Mouse (Mus musculus) kidney, embryonic 16.5 days (tissue): Measurements from ENCODE around the gene Pitpnm2. TPM values are rescaled to one million over a fixed set of nuclear protein-coding genes. Genes with fewer than 3 reads are reported as not detected.

Experiments
- ATAC-seq: fragments of 200-750 bp; cut with Nextera tagmentation; 2 replicates; pipeline ENCODE4 v1.8.0; 2017; ENCODE audit warnings: moderate TSS enrichment; ENCODE audit not compliant: low FRiP score, low TSS enrichment
- H3K27ac ChIP-seq: fragments of 300-500 bp; sonication (generic); 2 replicates; pipeline ENCODE4 v1.5.1; 2014; ENCODE audit warnings: low read length
- H3K27me3 ChIP-seq: fragments of 300-500 bp; sonication (generic); 2 replicates; pipeline ENCODE4 v1.6.1; 2014; ENCODE audit warnings: low read length, control low read depth, mixed read lengths; ENCODE audit not compliant: insufficient read depth
- H3K36me3 ChIP-seq: fragments of 300-500 bp; sonication (generic); 2 replicates; pipeline ENCODE4 v1.6.1; 2014; ENCODE audit warnings: low read length, control low read depth, mixed read lengths; ENCODE audit not compliant: insufficient read depth
- H3K4me1 ChIP-seq: fragments of 300-500 bp; sonication (generic); 2 replicates; pipeline ENCODE4 v1.6.1; 2014; ENCODE audit warnings: low read length, control low read depth, mixed read lengths; ENCODE audit not compliant: insufficient read depth
- H3K4me2 ChIP-seq: fragments of 300-500 bp; sonication (generic); replicated peaks from 2 replicates; pipeline ENCODE4 v1.6.1; 2014; ENCODE audit warnings: low read depth, low read length
- H3K4me3 ChIP-seq: fragments of 300-500 bp; sonication (generic); 2 replicates; pipeline ENCODE4 v1.5.1; 2014; ENCODE audit warnings: mild to moderate bottlenecking, low read length
- H3K9ac ChIP-seq: fragments of 300-500 bp; sonication (generic); replicated peaks from 2 replicates; pipeline ENCODE4 v1.6.1; 2014; ENCODE audit warnings: low read length
- H3K9me3 ChIP-seq: fragments of 300-500 bp; sonication (generic); 2 replicates; pipeline ENCODE4 v1.6.1; 2016; ENCODE audit warnings: low read length, control low read depth
- WGBS: fragments of 180-500 bp; shearing (Covaris S2); extraction: QIAGEN DNeasy Blood & Tissue Kit; methylation state at CpG from one replicate; pipeline ENCODE4 v1.1.7; 2014; 5-methylcytosine and 5-hydroxymethylcytosine counted together
- polyA plus RNA-seq: library from polyadenylated mRNA; unstranded; fragments of >200 nt; fragmentation: Nextera tagmentation; extraction: Ambion mirVana; gene quantifications from 2 replicates; pipeline ENCODE4 v1.2.1, GENCODE M21; 2015

The Pitpnm2 gene
- polyA plus RNA-seq, 1 experiment from 2014 or later, result 4.1 TPM

DNA sequence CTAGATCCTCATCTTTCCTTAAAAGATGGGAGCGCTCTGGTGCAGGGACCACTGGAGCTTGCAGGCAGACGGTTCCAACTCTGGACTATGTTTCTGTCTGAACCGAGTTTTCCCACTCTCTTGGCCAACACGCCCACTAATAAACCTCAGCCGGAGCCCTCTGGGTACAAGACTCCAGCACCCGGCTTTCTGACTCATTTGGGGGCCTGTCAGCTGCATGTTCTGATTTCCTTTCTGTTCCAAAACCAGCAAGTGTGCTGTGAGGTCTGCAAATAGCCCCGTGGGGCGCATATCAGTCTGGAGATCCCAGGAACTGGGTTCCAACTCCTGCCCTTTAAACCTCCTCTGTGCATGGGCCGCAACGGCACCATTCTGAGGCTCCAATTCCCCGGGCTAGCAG lies 86.1 kb downstream of the Pitpnm2 start:
- Histone ChIP-seq H3K9me3 (no peaks in the 10 kb centered on the region), H3K27me3 (no peaks in the 10 kb centered on the region), H3K4me2 (no peak overlapping the region), H3K36me3 (no peaks in the 10 kb centered on the region), H3K27ac (no peak overlapping the region), H3K4me1 (peaks cover 41% of the 10 kb centered on the region), H3K4me3 (no peak overlapping the region), H3K9ac (no peak overlapping the region)
- ATAC-seq, result no peak
- 75% methylated on average over 11 of the region's 11 CpGs for WGBS

DNA sequence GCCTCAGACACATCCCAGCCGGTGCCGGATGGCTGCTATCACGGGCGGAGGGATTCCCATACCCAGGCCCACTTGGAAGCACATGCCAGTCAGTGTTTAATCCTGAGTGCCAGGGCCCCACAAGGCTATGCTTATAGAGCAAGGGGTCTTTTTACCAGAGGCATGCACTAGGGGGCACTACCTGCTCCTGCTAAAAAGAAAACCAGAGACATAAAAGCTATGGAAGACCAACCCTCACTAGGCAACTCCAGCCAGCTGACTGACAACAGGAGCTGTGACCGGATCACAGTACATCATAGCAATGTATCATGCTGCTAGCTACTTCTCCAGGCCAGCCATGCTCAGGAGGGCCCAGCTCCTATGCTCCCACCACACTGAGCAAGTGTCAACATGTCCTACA lies 87.0 kb downstream of the Pitpnm2 start:
- H3K27ac ChIP-seq, result no peak overlapping the region
- H3K9me3 ChIP-seq, result no peaks in the 10 kb centered on the region
- H3K27me3 ChIP-seq, result no peaks in the 10 kb centered on the region
- H3K4me3 ChIP-seq, result no peak overlapping the region
- no peak overlapping the region for H3K9ac ChIP-seq
- no peak overlapping the region for H3K4me2 ChIP-seq
- 57% methylated on average over 5 of the region's 5 CpGs for WGBS
- peaks cover 36% of the 10 kb centered on the region for H3K4me1 ChIP-seq
- 0 out of 2 replicates have a peak, but pooled peaks have one; percentile 14 for ATAC-seq
- no peaks in the 10 kb centered on the region for H3K36me3 ChIP-seq

DNA sequence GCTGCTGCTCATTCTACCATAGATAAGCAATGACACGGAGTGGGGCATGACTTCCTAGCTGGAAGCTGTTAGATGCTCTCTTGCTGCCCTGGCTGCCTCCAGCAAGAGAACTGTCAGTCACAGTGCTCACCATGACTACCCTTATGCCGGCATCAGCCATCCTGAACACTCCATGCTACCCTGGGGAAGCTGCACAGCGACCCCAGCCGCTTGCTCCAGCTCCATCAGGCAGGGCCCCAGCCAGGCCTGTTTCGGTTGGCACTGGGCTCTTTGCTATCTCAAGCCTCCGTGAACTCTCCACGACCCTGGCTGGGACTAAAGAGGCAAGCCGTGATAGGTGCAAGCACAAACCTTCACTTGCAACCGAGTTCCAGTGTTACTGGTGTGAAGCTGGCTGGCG lies 87.7 kb downstream of the Pitpnm2 start:
- Histone ChIP-seq H3K27me3 (no peaks in the 10 kb centered on the region), H3K9ac (no peak overlapping the region), H3K27ac (no peak overlapping the region), H3K4me3 (no peak overlapping the region), H3K9me3 (no peaks in the 10 kb centered on the region), H3K36me3 (no peaks in the 10 kb centered on the region), H3K4me1 (peaks cover 29% of the 10 kb centered on the region), H3K4me2 (no peak overlapping the region)
- ATAC-seq, result no peak
- WGBS, result 60% methylated on average over 10 of the region's 10 CpGs

DNA sequence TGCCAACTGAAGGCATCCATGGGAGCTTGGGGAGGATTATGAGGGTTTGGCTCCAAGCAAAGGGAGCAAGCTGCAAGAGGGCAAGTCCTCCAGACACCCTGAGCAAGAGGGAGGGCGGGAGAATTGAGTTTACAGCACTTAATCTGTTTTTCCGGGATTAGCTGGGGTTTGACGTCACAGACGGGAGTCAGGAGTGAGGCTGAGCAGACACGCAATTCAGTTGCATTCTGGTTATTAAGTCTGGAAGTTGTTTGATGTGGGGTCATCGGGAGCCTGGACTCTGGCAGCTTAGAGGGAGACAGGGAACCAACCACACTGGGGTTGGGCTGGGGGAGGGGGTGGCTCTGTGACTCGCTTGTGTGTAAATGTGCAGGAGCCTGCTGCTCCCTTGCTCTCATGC lies 90.1 kb downstream of the Pitpnm2 start:
- Histone ChIP-seq H3K9me3 (no peaks in the 10 kb centered on the region), H3K27ac (no peak overlapping the region), H3K4me2 (no peak overlapping the region), H3K36me3 (no peaks in the 10 kb centered on the region), H3K27me3 (no peaks in the 10 kb centered on the region), H3K4me1 (peaks cover 9% of the 10 kb centered on the region; the same call in 1 of the 2 replicates), H3K9ac (no peak overlapping the region), H3K4me3 (no peak overlapping the region)
- no peak for ATAC-seq
- 37% methylated on average over 7 of the region's 7 CpGs for WGBS

DNA sequence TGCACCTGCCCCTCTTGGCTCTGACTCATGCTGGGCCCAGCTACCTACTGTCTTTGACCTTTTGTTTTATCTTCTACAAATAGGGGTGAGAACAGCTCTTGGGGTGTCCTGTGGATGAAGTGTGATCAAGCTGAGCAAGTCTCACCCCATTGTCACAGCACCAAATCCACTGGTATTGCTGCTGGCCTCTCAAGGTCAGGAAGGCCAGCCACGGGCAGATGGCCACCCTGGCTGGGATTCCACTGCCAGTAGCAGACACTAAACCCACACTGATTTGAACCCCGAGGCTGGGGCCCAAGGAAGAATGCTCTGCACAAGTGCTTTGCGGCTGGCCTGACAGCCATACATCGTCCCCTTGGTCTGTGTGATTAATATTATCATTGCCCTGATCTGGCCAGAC lies 91.3 kb downstream of the Pitpnm2 start:
- ATAC-seq, result no peak
- no peak overlapping the region for H3K9ac ChIP-seq
- no peak overlapping the region for H3K4me2 ChIP-seq
- H3K36me3 ChIP-seq, result no peaks in the 10 kb centered on the region
- H3K9me3 ChIP-seq, result no peaks in the 10 kb centered on the region
- 55% methylated on average over 4 of the region's 4 CpGs for WGBS
- no peak overlapping the region for H3K27ac ChIP-seq
- no peak overlapping the region for H3K4me3 ChIP-seq
- 0 out of 2 replicates have a peak, but pooled peaks cover 3% of the 10 kb centered on the region for H3K4me1 ChIP-seq
- H3K27me3 ChIP-seq, result no peaks in the 10 kb centered on the region

DNA sequence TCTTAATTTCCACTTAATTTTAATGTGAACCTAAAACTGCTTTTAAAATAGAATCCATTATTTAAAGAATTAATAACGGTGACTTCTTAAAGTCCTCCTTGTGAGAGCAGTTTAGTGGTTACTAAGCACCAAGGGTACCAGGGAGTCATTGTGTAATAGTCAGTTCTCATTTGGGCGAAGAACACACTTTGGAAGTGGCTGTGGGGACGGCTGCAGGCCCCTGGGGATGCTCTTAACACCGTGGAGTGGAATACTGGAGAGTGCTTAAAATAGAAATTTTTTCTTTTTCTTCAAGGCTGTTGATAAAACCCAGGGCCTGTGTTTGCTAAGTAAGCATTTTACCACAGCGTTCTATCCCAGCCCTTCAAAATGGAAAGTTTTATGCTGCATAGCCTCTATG lies 93.6 kb downstream of the Pitpnm2 start:
- 0 out of 2 replicates have a peak, but pooled peaks cover 3% of the 10 kb centered on the region for H3K4me1 ChIP-seq
- H3K9ac ChIP-seq, result no peak overlapping the region
- no peaks in the 10 kb centered on the region for H3K27me3 ChIP-seq
- H3K36me3 ChIP-seq, result 0 out of 2 replicates have a peak, but pooled peaks cover 6% of the 10 kb centered on the region
- H3K9me3 ChIP-seq, result no peaks in the 10 kb centered on the region
- H3K27ac ChIP-seq, result no peak overlapping the region
- ATAC-seq, result no peak
- H3K4me3 ChIP-seq, result no peak overlapping the region
- no peak overlapping the region for H3K4me2 ChIP-seq
- 83% methylated on average over 5 of the region's 5 CpGs for WGBS

DNA sequence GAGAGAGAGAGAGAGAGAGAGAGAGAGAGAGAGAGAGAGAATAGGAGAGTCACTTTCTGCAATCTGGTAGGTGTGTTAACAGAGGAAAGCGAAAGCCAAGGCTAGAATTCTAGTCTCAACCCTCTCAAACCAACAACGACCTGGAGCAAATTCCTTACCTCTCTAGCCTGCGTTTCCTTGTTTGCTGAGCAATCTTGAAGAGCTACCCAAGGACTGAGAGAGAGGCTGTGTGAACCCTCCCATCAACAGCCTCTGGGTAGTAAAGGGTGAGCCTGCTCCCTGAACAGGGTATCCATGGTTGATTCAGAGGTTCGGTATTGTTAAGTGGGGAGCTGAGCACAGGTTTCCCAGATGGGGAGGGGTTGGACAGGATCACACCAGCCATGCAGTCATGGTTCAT lies 96.8 kb downstream of the Pitpnm2 start:
- no peaks in the 10 kb centered on the region for H3K27me3 ChIP-seq
- H3K4me2 ChIP-seq, result no peak overlapping the region
- H3K4me3 ChIP-seq, result no peak overlapping the region
- no peaks in the 10 kb centered on the region for H3K4me1 ChIP-seq
- H3K27ac ChIP-seq, result no peak overlapping the region
- H3K9me3 ChIP-seq, result no peaks in the 10 kb centered on the region
- H3K36me3 ChIP-seq, result 0 out of 2 replicates have a peak, but pooled peaks cover 6% of the 10 kb centered on the region
- WGBS, result 83% methylated on average over 4 of the region's 4 CpGs
- no peak for ATAC-seq
- no peak overlapping the region for H3K9ac ChIP-seq

DNA sequence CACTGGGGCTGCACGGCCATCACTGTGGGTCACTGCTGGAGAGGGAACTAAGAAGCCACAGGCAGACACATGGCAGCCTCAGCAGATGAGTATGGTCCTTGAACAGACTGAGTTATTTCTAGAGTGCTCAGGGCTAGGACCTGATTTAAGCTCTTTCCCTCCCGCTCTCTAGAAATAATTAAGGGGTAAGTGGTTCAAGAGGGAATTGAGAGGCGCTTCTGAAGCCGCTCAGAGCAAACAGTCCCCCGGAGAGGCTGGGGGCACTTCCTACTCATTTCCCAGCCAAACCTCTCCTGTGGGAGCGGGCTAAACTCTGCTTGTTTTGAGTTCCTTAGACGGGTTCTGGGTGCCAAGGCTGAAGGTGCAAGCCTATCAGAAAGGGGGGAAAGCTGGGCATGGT lies 98.7 kb downstream of the Pitpnm2 start:
- Histone ChIP-seq H3K27ac (no peak overlapping the region), H3K4me2 (no peak overlapping the region), H3K36me3 (0 out of 2 replicates have a peak, but pooled peaks cover 6% of the 10 kb centered on the region), H3K9me3 (no peaks in the 10 kb centered on the region), H3K4me1 (no peaks in the 10 kb centered on the region), H3K9ac (no peak overlapping the region), H3K4me3 (no peak overlapping the region), H3K27me3 (no peaks in the 10 kb centered on the region)
- 91% methylated on average over 7 of the region's 7 CpGs for WGBS
- ATAC-seq, result no peak

DNA sequence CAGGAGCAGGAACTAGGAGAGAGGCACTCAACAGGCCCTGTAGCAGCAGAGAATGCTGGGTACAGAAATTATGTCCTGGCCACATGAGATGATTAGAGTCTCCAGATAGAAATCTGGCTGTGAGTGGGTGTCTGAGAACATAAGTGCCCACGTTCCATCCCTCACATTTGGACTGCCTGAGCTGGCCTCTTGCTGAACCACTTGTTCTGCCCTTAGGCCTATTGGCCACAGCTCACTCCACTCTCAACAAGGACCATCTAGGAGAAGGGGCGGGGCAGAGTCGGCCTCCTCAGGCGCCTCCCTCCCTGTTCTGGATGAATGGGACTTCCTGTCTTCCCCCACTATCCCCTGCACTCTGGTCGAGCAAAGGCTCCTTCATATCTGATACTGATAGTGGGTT lies 100.5 kb downstream of the Pitpnm2 start:
- H3K27ac ChIP-seq, result no peak overlapping the region
- no peak overlapping the region for H3K4me2 ChIP-seq
- WGBS, result 54% methylated on average over 5 of the region's 5 CpGs
- H3K4me3 ChIP-seq, result no peak overlapping the region
- no peak; the same call in 1 of the 2 replicates for ATAC-seq
- H3K4me1 ChIP-seq, result no peaks in the 10 kb centered on the region
- no peak overlapping the region for H3K9ac ChIP-seq
- no peaks in the 10 kb centered on the region for H3K27me3 ChIP-seq
- no peaks in the 10 kb centered on the region for H3K9me3 ChIP-seq
- 0 out of 2 replicates have a peak, but pooled peaks cover 6% of the 10 kb centered on the region for H3K36me3 ChIP-seq

DNA sequence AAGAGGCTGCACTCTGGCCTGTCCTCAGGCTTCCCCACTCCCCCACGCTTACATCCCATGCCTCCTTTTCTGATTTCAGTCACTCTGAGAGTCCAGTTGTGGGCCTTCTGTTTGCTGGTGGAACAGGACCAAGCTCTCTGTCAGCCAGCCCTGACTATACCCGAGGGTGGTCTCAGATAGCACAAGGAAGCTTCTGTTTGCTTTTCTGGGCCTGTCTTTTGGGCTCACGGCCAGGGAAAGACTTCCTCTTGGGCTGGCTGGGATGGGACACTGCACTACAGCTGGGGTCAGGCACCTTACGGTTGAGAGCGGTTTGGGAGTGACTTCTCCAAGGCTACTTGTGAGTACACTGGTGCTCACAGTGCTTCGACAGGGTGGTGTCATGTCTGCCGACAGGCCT lies 111.5 kb downstream of the Pitpnm2 start:
- no peak for ATAC-seq
- WGBS, result 68% methylated on average over 7 of the region's 7 CpGs

More for the DNA sequence above, 111.5 kb downstream of the Pitpnm2 start:
- no peak overlapping the region for H3K4me2 ChIP-seq
- H3K9ac ChIP-seq, result no peak overlapping the region
- H3K27ac ChIP-seq, result no peak overlapping the region
- no peaks in the 10 kb centered on the region for H3K9me3 ChIP-seq
- H3K4me1 ChIP-seq, result no peaks in the 10 kb centered on the region
- H3K36me3 ChIP-seq, result peaks cover 21% of the 10 kb centered on the region
- no peak overlapping the region for H3K4me3 ChIP-seq
- H3K27me3 ChIP-seq, result no peaks in the 10 kb centered on the region
